Mouse (Mus musculus) inflammation-experienced regulatory T-cells, adult 6 months (primary cell): ENCODE results near the gene Mast3. TPM values are rescaled to one million over a fixed set of nuclear protein-coding genes. Genes with fewer than 3 reads are reported as not detected.

Source experiments
- ATAC-seq: one replicate; pipeline ENCODE4 v1.8.0; 2017
- polyA plus RNA-seq, 3 experiments: library from polyadenylated mRNA; unstranded; fragments of 100-300 nt; shearing (Covaris generic); gene quantifications; one replicate each; pipeline ENCODE4 v1.2.1; 2017

Mast3 gene
- polyA plus RNA-seq, 3 experiments from 2014 or later, result 14.8 to 20.5 (median 18.4) TPM

- no peak for ATAC-seq
Observed at GRCm38 (mm10) chr8:70758308-70758615, 46.6 kb downstream of the Mast3 start.

- no peak for ATAC-seq
Observed at GRCm38 (mm10) chr8:70757523-70758307, 47.1 kb downstream of the Mast3 start.

GRCm38 (mm10) chr8:70756476-70757040 lies 48.3 kb downstream of the Mast3 start:
- ATAC-seq, result no peak

- ATAC-seq, result no peak
Observed at GRCm38 (mm10) chr8:70755661-70756475, 49.0 kb downstream of the Mast3 start.

GRCm38 (mm10) chr8:70754871-70755660 lies 49.8 kb downstream of the Mast3 start:
- ATAC-seq, result peak; percentile 8

GRCm38 (mm10) chr8:70754043-70754870 lies 50.6 kb downstream of the Mast3 start, which contains the start of gene Rab3a:
Rab3a (plus strand) TSS chr8:70754679.
- peak; percentile 96 for ATAC-seq

GRCm38 (mm10) chr8:70753151-70753550 lies 51.7 kb downstream of the Mast3 start:
- no peak for ATAC-seq

- ATAC-seq, result no peak
Observed at GRCm38 (mm10) chr8:70752000-70752764, 52.7 kb downstream of the Mast3 start.

GRCm38 (mm10) chr8:70750128-70750680 lies 54.6 kb downstream of the Mast3 start:
- no peak for ATAC-seq

- ATAC-seq, result no peak
Observed at GRCm38 (mm10) chr8:70749097-70749674, 55.7 kb downstream of the Mast3 start.

- ATAC-seq, result no peak
Observed at GRCm38 (mm10) chr8:70748246-70749096, 56.4 kb downstream of the Mast3 start.

- no peak for ATAC-seq
Observed at GRCm38 (mm10) chr8:70747211-70747890, 57.5 kb downstream of the Mast3 start.

GRCm38 (mm10) chr8:70746676-70747075 lies 58.2 kb downstream of the Mast3 start:
- ATAC-seq, result no peak

- ATAC-seq, result no peak
Observed at GRCm38 (mm10) chr8:70745691-70746220, 59.1 kb downstream of the Mast3 start.

- peak; percentile 57 for ATAC-seq
Observed at GRCm38 (mm10) chr8:70744806-70745205, 60.0 kb downstream of the Mast3 start.

GRCm38 (mm10) chr8:70743656-70744590 lies 60.9 kb downstream of the Mast3 start:
- peak; percentile 65 for ATAC-seq
